Mouse (Mus musculus) olfactory bulb, adult 2 months (tissue): ENCODE data around the gene Chd2. TPM values are rescaled to one million over a fixed set of nuclear protein-coding genes. Genes with fewer than 3 reads are reported as not detected.

Experiments used
- H3K27ac ChIP-seq: fragments of 200-500 bp; 2 replicates; pipeline ENCODE4 v1.5.1; 2012; ENCODE audit warnings: low read depth, low read length; ENCODE audit not compliant: insufficient read depth
- H3K4me1 ChIP-seq: fragments of 200-500 bp; 2 replicates; pipeline ENCODE4 v1.6.1; 2012; ENCODE audit warnings: low read length; ENCODE audit not compliant: control insufficient read depth, insufficient read depth
- H3K4me3 ChIP-seq: fragments of 200-500 bp; 2 replicates; pipeline ENCODE4 v1.5.1; 2012; ENCODE audit warnings: mild to moderate bottlenecking, low read depth, low read length, moderate library complexity; ENCODE audit not compliant: insufficient read depth
- CTCF ChIP-seq: fragments of 200-500 bp; IDR thresholded peaks from 2 replicates; pipeline ENCODE4 v1.5.1; 2012; ENCODE audit warnings: low read depth, mild to moderate bottlenecking, low read length, moderate library complexity; ENCODE audit not compliant: insufficient read depth
- POLR2A ChIP-seq: fragments of 200-500 bp; IDR thresholded peaks from 2 replicates; pipeline ENCODE4 v1.6.1; 2012; ENCODE audit warnings: mild to moderate bottlenecking, low read depth, low read length, moderate library complexity; ENCODE audit not compliant: insufficient read depth
- WGBS: fragments of 180-500 bp; shearing (Covaris S2); methylation state at CpG from one replicate; pipeline ENCODE4 v1.1.7; 2018; 5-methylcytosine and 5-hydroxymethylcytosine counted together
- polyA plus RNA-seq: library from polyadenylated mRNA; stranded (reverse); fragments of >200 nt; gene quantifications from 2 replicates; pipeline ENCODE4 v1.2.4, GENCODE M21; 2012; ENCODE audit warnings: low replicate concordance; ENCODE audit not compliant: missing spikeins, insufficient read depth, insufficient read length

The Chd2 gene
- polyA plus RNA-seq, 1 experiment: 544 TPM

DNA sequence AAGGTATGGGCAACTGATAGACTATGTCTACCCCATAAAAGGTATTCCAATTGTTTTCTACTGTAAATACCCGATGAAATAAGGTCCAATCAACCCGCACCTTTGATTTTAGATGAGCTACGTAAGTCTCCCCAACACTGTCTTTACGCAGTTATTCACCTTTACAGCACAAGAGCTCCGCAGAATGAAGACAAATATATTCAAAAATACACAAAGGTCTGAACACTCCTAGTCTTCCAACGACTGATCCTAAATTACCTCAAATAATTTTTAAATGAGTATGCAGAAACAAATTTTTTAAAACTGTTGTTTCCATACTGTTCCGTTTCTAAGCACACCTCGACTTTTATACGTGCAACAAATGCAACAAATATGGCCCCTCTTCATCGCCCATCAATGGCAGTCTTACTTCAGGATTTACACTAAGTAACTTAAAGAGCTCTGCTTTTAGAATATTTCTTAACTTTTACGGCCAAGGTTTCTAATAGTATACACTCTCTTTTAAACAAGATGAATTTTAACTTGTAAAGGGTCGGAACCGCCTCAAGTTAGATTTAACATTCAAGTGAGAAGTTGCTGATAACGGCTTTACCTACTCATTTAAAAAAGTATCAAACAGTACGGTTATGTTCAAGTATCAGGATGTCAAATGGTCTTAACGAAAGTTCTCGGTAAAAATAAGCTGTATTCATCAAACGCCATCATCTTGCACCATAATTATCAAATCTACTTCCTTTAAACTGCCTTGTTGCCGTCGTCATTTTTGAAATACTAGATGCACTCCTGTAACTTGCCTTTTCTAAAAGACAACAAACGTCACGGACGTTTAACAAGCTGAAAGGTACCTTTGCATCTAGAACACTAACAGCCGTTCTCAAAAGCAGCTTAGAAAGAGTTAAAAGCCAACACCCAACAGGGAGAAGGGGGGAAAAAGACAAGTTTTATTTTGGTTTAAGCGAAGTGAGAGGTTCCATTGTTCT is 15.3 kb upstream of the Chd2 start:
- Histone ChIP-seq H3K4me3 (peak overlapping the region; percentile 96), H3K27ac (peak overlapping the region; percentile 99), H3K4me1 (no peaks in the 10 kb centered on the region)
- no peak for TF ChIP-seq POLR2A
- TF ChIP-seq CTCF: no peak
- under 1% methylated on average over 25 of the region's 25 CpGs for WGBS

GRCm38 (mm10) chr7:73555918-73556580 is 14.4 kb upstream of the Chd2 start:
- Histone ChIP-seq H3K4me1 (no peaks in the 10 kb centered on the region), H3K4me3 (no peak overlapping the region), H3K27ac (no peak overlapping the region)
- under 1% methylated on average over 4 of the region's 4 CpGs for WGBS
- TF ChIP-seq CTCF: no peak
- no peak for TF ChIP-seq POLR2A

DNA sequence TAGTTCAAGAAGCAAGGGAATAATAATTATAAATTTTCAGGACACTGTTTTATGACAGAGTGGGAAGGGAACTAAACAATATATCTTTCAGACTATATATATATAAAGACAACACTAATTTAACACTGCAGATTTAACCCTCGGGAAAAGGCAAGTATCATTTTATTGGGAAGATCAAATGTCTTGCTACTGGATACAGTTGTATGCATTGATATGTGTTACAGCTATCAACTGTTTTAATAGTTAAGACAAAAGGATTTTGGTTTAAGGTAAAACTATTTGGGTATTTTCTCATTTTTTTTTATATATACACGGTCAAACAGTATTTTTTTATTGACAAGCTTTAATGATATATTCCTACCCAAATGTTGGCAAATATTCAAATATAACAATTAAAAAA is 13.2 kb upstream of the Chd2 start:
- H3K27ac ChIP-seq: no peak overlapping the region
- 1% methylated on average over 2 of the region's 2 CpGs for WGBS
- no peak overlapping the region for H3K4me3 ChIP-seq
- TF ChIP-seq CTCF (no peak), POLR2A (no peak)
- H3K4me1 ChIP-seq: no peaks in the 10 kb centered on the region; the same call in 1 of the 2 replicates

GRCm38 (mm10) chr7:73553160-73553559 is 11.5 kb upstream of the Chd2 start:
- TF ChIP-seq POLR2A (no peak), CTCF (no peak)
- Histone ChIP-seq H3K4me1 (no peaks in the 10 kb centered on the region; the same call in 1 of the 2 replicates), H3K4me3 (no peak overlapping the region), H3K27ac (no peak overlapping the region)
- WGBS: 6% methylated on average over 2 of the region's 2 CpGs

DNA sequence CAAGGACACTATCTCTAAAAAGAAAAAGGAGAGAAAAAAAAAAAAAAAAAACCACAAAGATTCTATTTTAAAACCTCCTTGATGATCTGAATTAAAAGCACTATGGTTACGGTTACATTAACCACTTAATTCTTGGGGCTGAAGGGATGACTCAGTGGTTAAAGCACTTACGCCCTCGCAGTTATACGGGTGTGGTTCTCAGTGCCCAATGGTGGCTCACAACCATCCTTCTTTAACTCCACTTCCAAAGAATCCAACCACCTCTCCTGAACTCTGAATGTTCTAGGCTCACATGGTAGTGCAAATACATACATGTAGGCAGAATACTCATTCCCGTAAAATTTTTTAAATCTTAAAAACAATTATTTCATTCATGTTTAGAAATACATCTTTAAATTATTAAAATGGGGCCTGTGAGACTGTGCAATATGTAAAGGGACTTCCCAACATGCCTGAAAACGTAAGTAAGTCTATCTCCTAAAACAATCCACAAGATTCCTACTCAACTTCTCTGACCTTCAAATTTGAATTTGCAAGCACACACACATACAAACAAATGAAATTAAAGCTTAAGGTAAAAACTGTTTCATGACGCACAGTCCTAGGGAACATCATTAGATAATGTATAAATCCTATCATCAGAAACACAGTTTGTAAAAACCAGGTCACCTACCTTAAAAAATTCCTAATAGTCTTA is 10.6 kb upstream of the Chd2 start:
- H3K4me1 ChIP-seq: no peaks in the 10 kb centered on the region; the same call in 1 of the 2 replicates
- no peak overlapping the region for H3K27ac ChIP-seq
- no peak overlapping the region for H3K4me3 ChIP-seq
- 4% methylated on average over 7 of the region's 7 CpGs for WGBS
- TF ChIP-seq POLR2A (no peak), CTCF (no peak)

- H3K4me3 ChIP-seq: no peak overlapping the region
- no peak for TF ChIP-seq CTCF
- TF ChIP-seq POLR2A: no peak
- no peak overlapping the region for H3K27ac ChIP-seq
- H3K4me1 ChIP-seq: no peaks in the 10 kb centered on the region; the same call in 1 of the 2 replicates
Observed at GRCm38 (mm10) chr7:73551370-73551769, 9.7 kb upstream of the Chd2 start.

DNA sequence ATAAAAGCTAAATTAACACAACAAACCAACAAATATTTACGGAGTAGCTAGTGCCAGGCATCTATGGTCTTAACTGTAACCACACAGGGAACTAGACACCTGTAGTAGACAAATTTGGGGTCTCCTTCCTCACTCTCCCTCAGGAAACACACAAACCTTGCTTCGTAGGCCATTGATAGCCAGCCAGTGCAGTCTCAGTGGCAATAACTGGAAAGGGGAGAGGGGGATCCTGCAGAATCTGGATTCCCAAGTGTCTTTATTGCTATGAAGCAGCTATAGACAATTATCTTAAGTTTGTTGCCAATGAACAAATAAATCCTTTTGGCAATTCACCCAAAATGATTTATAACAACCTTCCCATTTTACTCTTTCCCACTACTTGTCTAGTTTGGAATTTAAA is 6.4 kb upstream of the Chd2 start:
- WGBS: 32% methylated on average over 2 of the region's 2 CpGs
- no peak for TF ChIP-seq CTCF
- Histone ChIP-seq H3K27ac (no peak overlapping the region), H3K4me3 (no peak overlapping the region), H3K4me1 (no peaks in the 10 kb centered on the region; the same call in 1 of the 2 replicates)

- Histone ChIP-seq H3K4me3 (no peak overlapping the region), H3K27ac (peak overlapping the region; percentile 69), H3K4me1 (no peaks in the 10 kb centered on the region; the same call in 1 of the 2 replicates)
- TF ChIP-seq CTCF: no peak
- TF ChIP-seq POLR2A: no peak
- 12% methylated on average over 10 of the region's 10 CpGs for WGBS
Observed at GRCm38 (mm10) chr7:73546561-73547510, 5.2 kb upstream of the Chd2 start.
